Mouse (Mus musculus): Measurements from ENCODE around the gene Taar7b.

- TF ChIP-seq MYOG (IDR thresholded peaks at IDR 0.05; ENCODE audit: control insufficient read depth in 1 of 3, insufficient read depth in 1 of 3, insufficient read length in 2 of 3, low read depth in 2 of 3) (no peak), POLR2A (IDR thresholded peaks at IDR 0.05; ENCODE audit: insufficient read length, low read depth) (no peak), REST (IDR thresholded peaks at IDR 0.05; ENCODE audit: insufficient read depth, insufficient read length) (no peak), E2F4 (IDR thresholded peaks at IDR 0.05; ENCODE audit: insufficient read depth) (no peak), MAX (IDR thresholded peaks at IDR 0.05; ENCODE audit: low read depth) (no peak), POLR2AphosphoS2 (IDR thresholded peaks at IDR 0.05; ENCODE audit: insufficient read length, low read depth) (no peak), MYOD1 (IDR thresholded peaks at IDR 0.05; ENCODE audit: control insufficient read depth in 1 of 3, insufficient read length in 2 of 3, low read depth in 2 of 3) (no peak), TCF12 (IDR thresholded peaks at IDR 0.05; ENCODE audit: insufficient read depth, poor library complexity, severe bottlenecking) (no peak), CEBPB (IDR thresholded peaks at IDR 0.05; ENCODE audit: insufficient read depth, poor library complexity, severe bottlenecking) (no peak)
Observed at GRCm38 (mm10) chr10:23978901-23979705, 20.6 kb upstream of the Taar7b start.

Measured in myocyte (in vitro differentiated cells).